Mouse (Mus musculus) forebrain, embryonic 11.5 days (tissue): ENCODE data around the gene Akr1b7. TPM values are rescaled to one million over a fixed set of nuclear protein-coding genes. Genes with fewer than 3 reads are reported as not detected.

Experiments
- ATAC-seq: fragments of 200-750 bp; cut with Nextera tagmentation; replicated peaks from 2 replicates; pipeline ENCODE4 v1.8.0; 2017; ENCODE audit warnings: moderate TSS enrichment; ENCODE audit not compliant: low FRiP score
- DNase-seq: peaks from one replicate; pipeline ENCODE4 v3.0.0-alpha.2; 2017; ENCODE audit warnings: low spot score
- H3K27ac ChIP-seq: fragments of 300-500 bp; sonication (generic); 2 replicates; pipeline ENCODE4 v1.5.1; 2014; ENCODE audit warnings: low read depth, low read length
- H3K27me3 ChIP-seq: fragments of 300-500 bp; sonication (generic); 2 replicates; pipeline ENCODE4 v1.6.1; 2014; ENCODE audit warnings: mild to moderate bottlenecking, low read length, mixed read lengths; ENCODE audit not compliant: control insufficient read depth, insufficient read depth
- H3K36me3 ChIP-seq: fragments of 300-500 bp; sonication (generic); 2 replicates; pipeline ENCODE4 v1.6.1; 2014; ENCODE audit warnings: mild to moderate bottlenecking, low read length, moderate library complexity, mixed read lengths; ENCODE audit not compliant: control insufficient read depth, insufficient read depth
- H3K4me1 ChIP-seq: fragments of 300-500 bp; sonication (generic); replicated peaks from 2 replicates; pipeline ENCODE4 v1.6.1; 2014; ENCODE audit warnings: low read length, mixed read lengths; ENCODE audit not compliant: control insufficient read depth, insufficient read depth
- H3K4me2 ChIP-seq: fragments of 300-500 bp; sonication (generic); 2 replicates; pipeline ENCODE4 v1.6.1; 2014; ENCODE audit warnings: low read depth, mild to moderate bottlenecking, low read length, moderate library complexity, mixed read lengths; ENCODE audit not compliant: severe bottlenecking
- H3K4me3 ChIP-seq: fragments of 300-500 bp; sonication (generic); 2 replicates; pipeline ENCODE4 v1.5.1; 2014; ENCODE audit warnings: low read depth, low read length
- H3K9ac ChIP-seq: fragments of 300-500 bp; sonication (generic); 2 replicates; pipeline ENCODE4 v1.6.1; 2014; ENCODE audit warnings: low read length
- H3K9me3 ChIP-seq: fragments of 300-500 bp; sonication (generic); 2 replicates; pipeline ENCODE4 v1.6.1; 2016; ENCODE audit warnings: low read length, mixed read lengths; ENCODE audit not compliant: control insufficient read depth
- WGBS: fragments of 180-500 bp; shearing (Covaris S2); extraction: QIAGEN DNeasy Blood & Tissue Kit; methylation state at CpG from one replicate; pipeline ENCODE4 v1.1.7; 2014; 5-methylcytosine and 5-hydroxymethylcytosine counted together
- polyA plus RNA-seq: library from polyadenylated mRNA; unstranded; fragments of >200 nt; fragmentation: Nextera tagmentation; extraction: Ambion mirVana; gene quantifications from 2 replicates; pipeline ENCODE4 v1.2.1, GENCODE M21; 2014

Gene Akr1b7
- polyA plus RNA-seq, 1 experiment from 2014 or later: not detected

DNA sequence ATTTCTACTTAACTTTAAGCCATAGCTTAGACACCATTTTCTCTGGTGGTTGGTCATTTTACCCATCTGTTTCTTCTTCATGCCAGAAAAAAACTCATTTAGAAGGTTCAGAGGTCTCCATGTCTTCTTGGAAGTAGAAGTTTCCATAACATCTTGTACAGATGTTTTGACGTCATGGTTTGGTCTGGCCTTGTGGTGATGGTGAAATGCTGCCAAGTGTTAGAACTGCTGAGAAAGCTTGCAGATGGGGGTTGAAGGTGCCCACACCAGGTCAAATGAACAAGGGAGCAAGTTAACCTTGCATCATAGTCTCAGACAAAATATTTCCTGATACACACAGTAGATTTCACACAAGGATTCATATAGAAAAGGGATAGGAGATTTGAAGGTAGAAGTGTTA lies 36.6 kb downstream of the Akr1b7 start:
- Histone ChIP-seq H3K27me3 (no peaks in the 10 kb centered on the region), H3K9me3 (no peaks in the 10 kb centered on the region), H3K4me2 (no peak overlapping the region), H3K9ac (no peak overlapping the region), H3K36me3 (no peaks in the 10 kb centered on the region), H3K4me3 (no peak overlapping the region), H3K4me1 (no peaks in the 10 kb centered on the region), H3K27ac (no peak overlapping the region)
- 81% methylated on average over 1 of the region's 1 CpGs for WGBS
- DNase-seq (no peak), ATAC-seq (no peak)

DNA sequence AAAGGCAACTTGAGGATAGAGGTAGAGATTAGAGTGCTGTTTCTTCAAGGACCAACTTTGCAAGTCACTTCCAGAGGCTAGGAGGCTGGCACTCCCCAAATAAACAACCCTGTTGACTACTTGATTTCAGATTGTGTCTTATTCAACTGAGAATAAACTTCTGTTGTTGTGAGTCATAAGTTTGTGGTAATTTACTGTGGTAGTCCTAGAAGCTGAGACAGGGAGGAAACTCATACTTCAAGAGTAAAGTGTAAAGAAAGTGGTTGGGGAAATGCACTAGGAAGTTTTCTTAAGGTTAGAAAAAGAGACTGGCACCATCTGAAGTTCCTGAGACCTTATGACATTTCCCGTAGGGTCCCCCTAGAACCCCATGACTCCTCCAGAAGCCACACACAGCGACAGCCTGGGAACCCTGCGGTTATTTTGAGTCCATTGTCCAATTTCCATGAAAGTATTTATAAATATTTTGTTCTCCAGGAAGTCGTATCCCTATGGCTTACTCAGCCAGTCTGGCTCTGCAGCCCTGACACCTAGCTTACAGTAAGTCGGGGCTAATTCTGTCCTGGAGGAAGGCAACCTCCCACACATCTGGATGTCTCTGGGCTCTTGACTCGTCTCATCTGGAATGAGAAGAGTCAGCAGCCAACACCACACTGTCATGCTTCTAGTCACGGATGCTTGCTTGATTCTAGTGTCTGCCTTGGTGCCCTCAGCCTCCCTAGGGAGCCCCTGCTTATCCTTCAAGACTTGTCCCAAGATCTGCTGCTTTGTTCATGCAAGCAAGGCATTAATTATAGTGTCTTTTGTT lies 41.0 kb downstream of the Akr1b7 start:
- no peaks in the 10 kb centered on the region for H3K27me3 ChIP-seq
- H3K27ac ChIP-seq: no peak overlapping the region
- H3K9ac ChIP-seq: no peak overlapping the region
- H3K4me1 ChIP-seq: no peaks in the 10 kb centered on the region
- H3K36me3 ChIP-seq: no peaks in the 10 kb centered on the region
- DNase-seq (no peak), ATAC-seq (no peak)
- H3K4me3 ChIP-seq: no peak overlapping the region
- 69% methylated on average over 7 of the region's 7 CpGs for WGBS
- H3K4me2 ChIP-seq: no peak overlapping the region
- no peaks in the 10 kb centered on the region for H3K9me3 ChIP-seq

DNA sequence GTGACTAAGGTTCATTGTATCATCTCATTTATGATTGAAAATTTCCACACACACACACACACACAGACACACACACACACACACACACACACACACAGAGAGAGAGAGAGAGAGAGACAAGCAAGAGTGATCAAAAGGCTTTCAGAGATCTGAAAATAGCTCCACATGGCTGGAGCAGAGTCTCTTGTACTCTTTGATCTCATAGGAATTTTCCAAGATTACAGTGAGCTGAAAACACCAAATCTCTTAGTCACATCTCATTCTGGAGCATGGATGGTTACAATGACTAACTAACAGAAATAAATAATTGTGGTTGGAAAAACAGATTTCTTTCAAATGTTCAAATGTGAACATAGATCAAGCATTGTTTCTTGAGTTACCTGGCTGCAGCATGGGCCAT lies 47.3 kb downstream of the Akr1b7 start:
- no peak for DNase-seq
- Histone ChIP-seq H3K4me3 (no peak overlapping the region), H3K27ac (no peak overlapping the region), H3K36me3 (no peaks in the 10 kb centered on the region), H3K4me2 (no peak overlapping the region), H3K27me3 (no peaks in the 10 kb centered on the region), H3K9me3 (no peaks in the 10 kb centered on the region), H3K4me1 (no peaks in the 10 kb centered on the region), H3K9ac (no peak overlapping the region)
- no peak for ATAC-seq

DNA sequence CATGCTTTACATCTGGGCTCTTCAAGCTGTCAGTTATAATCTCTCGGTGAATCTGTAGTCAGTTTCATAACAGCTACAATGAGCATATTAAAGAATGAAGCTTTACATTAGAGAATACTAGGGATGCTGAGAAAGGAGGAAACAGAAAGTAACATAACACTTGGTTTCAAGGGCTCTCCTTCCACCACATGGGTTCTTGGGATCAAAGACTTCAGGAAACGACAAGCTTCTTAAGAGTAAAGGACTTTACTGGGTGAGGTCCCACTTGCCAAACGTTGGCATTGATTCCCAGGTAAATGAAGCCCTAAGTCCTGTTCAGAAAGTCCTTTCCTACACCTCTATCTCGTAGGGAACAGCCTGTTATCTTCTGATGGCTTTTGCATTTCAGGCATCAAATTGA lies 48.5 kb downstream of the Akr1b7 start:
- H3K4me3 ChIP-seq: no peak overlapping the region
- no peak overlapping the region for H3K9ac ChIP-seq
- H3K27me3 ChIP-seq: no peaks in the 10 kb centered on the region
- 67% methylated on average over 4 of the region's 4 CpGs for WGBS
- no peak overlapping the region for H3K27ac ChIP-seq
- H3K4me2 ChIP-seq: no peak overlapping the region
- DNase-seq (no peak), ATAC-seq (no peak)
- H3K4me1 ChIP-seq: no peaks in the 10 kb centered on the region
- H3K9me3 ChIP-seq: no peaks in the 10 kb centered on the region
- H3K36me3 ChIP-seq: no peaks in the 10 kb centered on the region

GRCm38 (mm10) chr6:34463582-34463981 lies 51.4 kb downstream of the Akr1b7 start:
- ATAC-seq: no peak
- WGBS: 94% methylated on average over 4 of the region's 4 CpGs

DNA sequence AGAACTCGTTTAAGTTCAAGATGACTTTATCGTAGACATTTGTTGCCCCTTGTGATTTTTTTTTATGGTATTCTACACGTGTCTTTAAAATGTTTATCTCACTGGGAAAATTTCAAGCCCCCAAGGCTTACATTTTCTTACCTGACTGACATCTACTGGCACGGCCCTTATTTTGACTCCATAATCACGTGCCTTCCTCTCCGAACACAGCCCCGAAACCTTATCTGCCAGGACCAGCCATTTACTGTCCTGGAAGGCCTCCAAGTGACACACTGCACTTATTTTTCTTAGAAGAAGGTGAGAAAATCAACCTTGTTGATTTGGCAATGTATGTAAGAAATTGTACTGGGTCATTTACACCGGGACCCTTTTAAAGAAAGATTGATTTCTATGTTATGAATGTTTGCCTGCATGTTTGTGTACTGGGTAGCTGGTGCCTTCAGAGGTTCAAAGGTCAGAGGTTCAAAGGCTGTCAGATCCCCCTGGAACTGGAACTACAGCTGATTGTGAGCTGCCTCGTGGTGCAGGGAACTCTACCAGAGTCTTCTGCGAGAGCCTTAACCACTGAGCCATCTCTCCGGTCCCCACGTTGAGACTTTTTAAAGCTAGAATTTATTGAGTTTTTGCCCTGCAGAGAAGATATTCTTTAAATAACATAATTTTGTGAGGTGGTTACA lies 59.4 kb downstream of the Akr1b7 start:
- no peaks in the 10 kb centered on the region for H3K27me3 ChIP-seq
- H3K9me3 ChIP-seq: no peaks in the 10 kb centered on the region
- DNase-seq (no peak), ATAC-seq (no peak)
- 86% methylated on average over 12 of the region's 12 CpGs for WGBS
- H3K4me2 ChIP-seq: no peak overlapping the region
- no peaks in the 10 kb centered on the region for H3K36me3 ChIP-seq
- H3K4me3 ChIP-seq: no peak overlapping the region
- no peak overlapping the region for H3K9ac ChIP-seq
- no peak overlapping the region for H3K27ac ChIP-seq
- H3K4me1 ChIP-seq: no peaks in the 10 kb centered on the region

More at GRCm38 (mm10) chr6:34463582-34463981, 51.4 kb downstream of the Akr1b7 start:
- no peak for DNase-seq
- Histone ChIP-seq H3K27me3 (no peaks in the 10 kb centered on the region), H3K4me1 (no peaks in the 10 kb centered on the region), H3K9me3 (no peaks in the 10 kb centered on the region), H3K9ac (no peak overlapping the region), H3K4me2 (no peak overlapping the region), H3K27ac (no peak overlapping the region), H3K4me3 (no peak overlapping the region), H3K36me3 (no peaks in the 10 kb centered on the region)

Other genes with a start within 250 kb of the Akr1b7 start
- 47.1 and 49.6 TPM in 2 replicates for gene Slc35b4, start 235.2 kb upstream of the Akr1b7 start, polyA plus RNA-seq
- 180 and 186 TPM in 2 replicates for gene Akr1b3, start 94.9 kb upstream of the Akr1b7 start, polyA plus RNA-seq
- 18.9 and 19.9 TPM in 2 replicates for gene Akr1b8, start 58.2 kb upstream of the Akr1b7 start, polyA plus RNA-seq
- 11.0 and 11.2 TPM in 2 replicates for gene Akr1b10, start 28.1 kb upstream of the Akr1b7 start, polyA plus RNA-seq
- 71.2 TPM in 2 replicates for gene Bpgm, start 63.9 kb downstream of the Akr1b7 start, polyA plus RNA-seq
- gene Cald1, start 186.2 kb downstream of the Akr1b7 start, polyA plus RNA-seq: 132 and 139 TPM in 2 replicates